Mouse (Mus musculus): ENCODE data around the gene Siae.

DNA sequence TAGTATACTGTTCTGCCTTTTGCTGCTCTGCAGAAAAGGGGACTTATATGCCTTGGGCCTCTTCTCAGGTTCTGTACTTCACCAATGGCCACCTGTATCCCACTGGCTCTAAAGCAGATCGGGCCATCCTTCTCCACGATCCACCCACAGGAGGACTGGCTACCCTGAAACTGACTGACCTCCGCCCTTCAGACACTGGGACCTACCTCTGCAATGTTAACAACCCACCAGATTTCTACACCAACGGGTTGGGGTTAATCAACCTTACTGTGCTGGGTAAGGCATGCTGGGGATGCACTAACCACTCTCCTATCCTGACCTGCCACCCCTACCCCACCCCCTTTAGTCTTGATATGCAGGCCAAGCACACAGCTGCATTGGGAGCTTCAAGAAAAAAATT is 15.3 kb upstream of the Siae start:
- no peak for TF ChIP-seq POLR2A (IDR thresholded peaks at IDR 0.05; ENCODE audit: borderline replicate concordance, control insufficient read depth, low read depth, low read length)
- no peak for TF ChIP-seq CTCF (IDR thresholded peaks at IDR 0.05; ENCODE audit: control insufficient read depth, insufficient read depth, low read length)

Measured in bone marrow, adult 2 months (tissue).